Mouse (Mus musculus): ENCODE data around the gene Acox3.

Gene Acox3

DNA sequence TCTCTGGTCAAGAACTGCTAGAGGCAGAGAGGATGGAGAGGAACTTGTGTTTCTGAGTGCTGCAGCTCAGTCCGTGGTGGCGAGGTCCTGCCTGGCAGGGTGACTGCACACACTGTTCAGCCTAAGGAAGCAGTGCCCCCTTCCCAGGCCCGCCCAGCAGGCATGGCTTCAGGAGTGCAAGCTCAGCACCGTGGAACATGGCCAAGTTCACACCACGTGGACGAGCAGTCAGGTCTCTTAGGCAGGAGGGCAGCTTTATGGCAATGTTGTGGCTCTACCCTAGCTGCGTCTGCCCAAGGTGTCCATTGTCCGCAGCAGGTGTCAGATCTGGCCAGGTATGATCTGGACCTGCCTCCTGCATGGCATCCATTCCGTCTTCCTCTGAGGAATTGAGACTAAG, 28.3 kb downstream of the Acox3 start:
- DNase-seq (ENCODE audit: low spot score) = no peak

DNA sequence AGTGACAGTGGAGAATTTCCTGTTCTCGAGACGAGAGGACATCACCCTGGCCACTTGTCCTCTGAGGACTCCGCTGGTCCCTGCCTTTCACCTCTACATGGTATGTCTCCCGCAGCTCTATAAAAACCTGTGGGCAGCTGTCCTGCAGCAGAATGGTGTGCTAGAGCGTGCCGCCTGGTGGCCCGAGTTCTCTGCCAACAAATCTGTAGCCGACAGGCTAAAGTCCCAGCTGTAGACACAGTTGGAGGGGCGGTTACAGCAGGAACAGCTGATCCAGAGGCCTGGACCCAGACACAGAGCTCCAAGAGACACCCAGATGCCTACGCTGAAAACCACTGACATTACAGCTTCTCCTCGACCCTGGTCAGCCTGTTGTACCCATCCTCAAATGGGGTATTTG, 29.1 kb downstream of the Acox3 start:
- no peak for DNase-seq (ENCODE audit: low spot score)

DNA sequence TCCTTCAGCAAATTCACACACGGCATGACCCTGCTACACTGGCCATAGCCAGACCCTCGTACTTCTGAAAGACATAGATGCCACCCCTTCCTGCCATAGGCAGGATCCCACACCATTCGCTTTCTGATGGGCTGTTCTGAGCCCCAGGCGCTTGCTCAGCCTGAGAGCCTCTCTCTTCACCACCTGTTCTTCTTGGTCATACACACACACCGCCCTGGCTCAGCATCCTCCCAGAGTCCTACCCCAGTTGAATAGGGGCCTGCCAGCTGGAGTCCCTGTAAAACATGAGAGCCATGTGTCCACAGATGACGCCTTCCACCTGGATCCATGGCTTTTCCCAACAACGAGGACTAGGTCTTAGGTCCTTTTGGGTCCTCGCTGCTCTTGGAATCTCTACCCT, 29.9 kb downstream of the Acox3 start:
- no peak for DNase-seq (ENCODE audit: low spot score)

DNA sequence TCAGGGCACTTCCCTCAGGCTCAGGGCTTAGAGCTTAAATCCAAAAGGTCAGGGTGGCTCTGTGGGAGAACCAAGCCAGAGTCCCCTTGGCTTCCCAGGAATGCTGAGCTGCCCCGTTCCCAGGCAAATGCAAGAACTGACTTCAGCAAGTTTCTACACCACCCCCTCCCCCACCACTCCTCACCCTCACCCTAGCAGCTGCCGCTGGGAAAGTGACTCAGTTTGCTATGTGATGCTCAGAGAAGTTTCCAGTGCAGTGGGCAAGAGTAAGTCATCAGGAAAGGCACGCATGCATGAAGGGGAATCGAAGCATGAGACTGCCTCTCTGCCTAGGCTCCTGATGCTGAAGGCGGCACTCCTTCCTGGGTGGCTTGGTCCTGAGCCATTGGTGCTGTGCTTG, 34.1 kb downstream of the Acox3 start:
- DNase-seq (ENCODE audit: low spot score) = peak; percentile 48

DNA sequence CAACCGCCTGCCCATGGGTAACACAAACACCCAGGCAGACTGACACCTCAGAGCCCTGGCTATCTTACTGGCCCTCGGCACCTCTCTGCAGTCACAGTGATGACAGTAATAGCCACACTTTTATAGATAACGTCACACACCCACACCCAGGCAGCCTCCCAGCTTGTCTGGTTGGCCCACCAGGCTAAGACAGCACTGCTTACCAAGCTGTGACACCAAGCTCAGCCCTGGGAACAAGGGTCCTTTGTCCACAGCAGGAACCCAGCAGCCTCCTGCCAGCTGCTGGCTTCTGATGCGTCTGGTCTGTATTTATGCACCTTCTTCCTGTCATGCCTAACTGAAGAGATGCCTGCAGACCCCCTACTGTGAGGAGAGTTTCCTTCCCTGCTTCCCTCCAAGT, 38.3 kb downstream of the Acox3 start:
- no peak for DNase-seq (ENCODE audit: low spot score)

DNA sequence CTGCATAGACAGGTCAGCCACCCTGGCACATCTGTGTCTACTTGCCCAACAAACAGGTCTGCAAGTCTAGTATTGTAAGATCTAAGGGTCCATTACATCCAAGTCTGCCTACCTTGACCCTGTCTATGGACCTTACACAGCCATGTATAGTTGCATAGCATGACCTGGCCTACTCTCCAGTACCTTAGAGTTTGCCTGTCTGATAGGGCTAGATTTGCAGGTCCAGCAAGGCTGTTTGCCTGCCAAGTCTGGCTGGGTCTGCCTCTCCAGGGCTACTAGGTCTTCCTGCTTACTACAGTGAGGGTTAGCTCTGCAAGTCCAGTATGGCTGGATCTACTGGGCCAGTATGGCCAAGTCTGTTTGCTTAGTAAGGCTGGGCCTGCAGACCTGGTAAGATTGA, 41.0 kb downstream of the Acox3 start:
- no peak for DNase-seq (ENCODE audit: low spot score)

DNA sequence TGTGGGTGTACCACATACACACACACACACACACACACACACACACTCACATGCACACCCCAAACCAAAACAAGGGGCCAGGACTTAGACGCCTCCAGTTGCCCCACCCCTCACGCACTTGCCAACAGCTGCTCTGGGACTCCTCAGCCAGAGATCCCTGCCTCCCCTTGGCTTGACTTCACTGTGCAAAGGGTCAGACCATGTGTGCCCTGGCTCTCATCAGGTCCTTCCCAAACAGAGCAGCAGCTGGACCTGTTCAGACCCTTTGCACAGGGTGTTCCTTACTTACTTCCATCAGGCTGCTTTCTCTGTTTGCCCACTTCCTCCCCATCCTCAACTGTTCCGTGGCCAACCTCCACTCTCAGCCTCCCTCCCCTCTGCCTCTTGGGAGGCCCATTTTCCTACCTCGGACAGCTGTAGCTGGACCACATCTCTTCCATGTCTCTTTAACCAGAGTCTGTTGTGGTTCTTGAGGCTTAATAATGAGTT, 42.0 kb downstream of the Acox3 start:
- no peak for DNase-seq (ENCODE audit: low spot score)

DNA sequence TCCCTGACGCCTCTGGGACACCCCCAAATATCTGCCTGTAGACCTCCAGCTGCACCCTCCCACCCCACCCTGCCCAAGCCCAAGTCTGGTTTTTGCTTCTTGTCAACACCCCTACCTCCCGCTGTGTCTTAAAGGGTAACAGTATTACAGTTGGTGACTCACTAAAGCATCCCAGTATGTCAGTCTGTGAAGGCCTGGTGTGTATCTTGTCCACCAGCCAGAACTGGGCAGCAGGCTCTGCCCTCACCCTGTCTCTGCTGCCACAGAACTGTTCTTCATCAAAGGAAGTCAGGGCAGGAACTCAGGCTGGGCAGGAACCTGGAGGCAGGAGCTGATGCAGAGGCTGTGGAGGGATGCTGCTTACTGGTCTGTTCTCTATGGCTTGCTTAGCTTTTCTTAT, 43.6 kb downstream of the Acox3 start:
- DNase-seq (ENCODE audit: low spot score) = no peak

DNA sequence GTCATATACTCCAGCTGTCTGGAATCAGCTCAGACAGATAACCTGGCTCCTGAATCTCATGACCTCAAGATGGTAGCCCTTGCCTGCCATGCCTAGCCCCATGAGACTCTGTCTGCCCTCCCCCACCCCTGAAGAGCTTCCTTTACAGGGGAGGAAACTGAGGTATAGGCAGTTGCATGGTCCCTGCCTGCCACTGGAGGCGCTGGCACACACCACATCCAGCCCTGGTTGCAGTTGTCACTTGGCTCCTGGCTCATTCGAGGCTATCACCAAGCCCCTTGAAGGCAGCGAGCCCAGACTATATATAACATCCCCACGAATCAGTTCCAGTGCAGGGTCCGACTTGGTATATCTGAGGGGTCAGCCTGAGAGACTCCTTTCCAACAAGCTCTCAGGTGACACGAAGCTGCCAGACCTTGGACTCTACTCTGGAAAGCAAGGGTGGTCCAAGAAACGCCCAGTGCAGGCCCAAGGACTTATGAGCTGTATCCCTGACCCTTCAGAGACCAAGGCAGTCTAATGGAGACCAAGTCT, 44.5 kb downstream of the Acox3 start:
- no peak for DNase-seq (ENCODE audit: low spot score)

DNA sequence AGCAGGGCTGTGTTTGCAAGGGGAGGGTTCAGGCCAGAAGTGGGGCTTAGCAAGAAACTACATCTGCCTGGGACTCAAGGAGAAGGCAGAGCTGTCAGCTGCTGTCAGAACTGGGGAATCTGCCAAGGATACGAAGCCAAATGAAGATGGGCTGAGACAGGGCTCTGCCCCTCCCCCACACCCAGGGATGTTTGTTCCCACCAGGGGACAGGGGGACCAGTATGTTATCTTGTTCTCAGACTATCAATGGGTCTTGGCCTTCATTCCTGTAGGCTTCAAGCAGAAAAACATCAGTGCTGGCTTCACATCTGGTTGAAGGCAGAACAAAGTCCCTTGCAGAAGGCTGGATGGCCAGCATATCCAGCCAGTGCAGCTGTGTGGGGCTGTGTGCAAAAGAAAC, 45.8 kb downstream of the Acox3 start:
- no peak for DNase-seq (ENCODE audit: low spot score)

DNA sequence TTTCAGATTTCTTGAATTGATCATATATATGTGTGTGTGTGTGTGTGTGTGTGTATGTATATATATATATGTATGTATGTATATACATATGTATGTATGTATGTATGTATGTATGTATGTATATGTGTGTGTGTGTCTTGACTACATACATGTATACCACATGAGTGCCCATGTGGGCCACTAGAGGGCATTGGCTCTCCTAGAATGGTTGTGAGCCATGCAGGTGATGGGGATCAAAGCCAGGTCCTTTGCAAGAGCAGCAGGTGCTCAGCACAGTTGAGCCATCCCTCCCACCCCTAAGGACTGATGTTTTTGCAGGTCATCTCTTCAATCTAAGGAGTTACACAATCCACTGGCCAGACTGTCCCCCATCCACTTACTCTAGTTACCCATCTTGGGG, 46.5 kb downstream of the Acox3 start:
- no peak for DNase-seq (ENCODE audit: low spot score)

DNA sequence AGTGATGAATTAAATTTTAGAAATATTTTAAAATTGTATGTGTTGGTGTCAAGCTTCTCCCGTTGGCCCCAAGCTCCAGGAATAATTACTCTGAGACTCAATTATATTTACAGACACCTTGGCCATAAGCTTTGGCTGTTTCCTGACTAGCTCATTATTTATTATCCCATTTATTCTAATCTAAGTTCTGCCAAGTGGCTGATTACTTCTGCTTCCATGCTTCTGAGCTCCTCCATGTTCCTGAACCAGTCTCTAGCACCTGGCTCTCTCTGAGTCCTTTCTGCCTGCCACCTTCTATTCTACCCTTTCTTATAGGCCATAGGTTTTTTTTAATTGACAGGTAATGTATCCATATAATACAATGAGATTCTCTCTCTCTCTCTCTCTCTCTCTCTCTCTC, 47.9 kb downstream of the Acox3 start:
- DNase-seq (ENCODE audit: low spot score) = no peak

DNA sequence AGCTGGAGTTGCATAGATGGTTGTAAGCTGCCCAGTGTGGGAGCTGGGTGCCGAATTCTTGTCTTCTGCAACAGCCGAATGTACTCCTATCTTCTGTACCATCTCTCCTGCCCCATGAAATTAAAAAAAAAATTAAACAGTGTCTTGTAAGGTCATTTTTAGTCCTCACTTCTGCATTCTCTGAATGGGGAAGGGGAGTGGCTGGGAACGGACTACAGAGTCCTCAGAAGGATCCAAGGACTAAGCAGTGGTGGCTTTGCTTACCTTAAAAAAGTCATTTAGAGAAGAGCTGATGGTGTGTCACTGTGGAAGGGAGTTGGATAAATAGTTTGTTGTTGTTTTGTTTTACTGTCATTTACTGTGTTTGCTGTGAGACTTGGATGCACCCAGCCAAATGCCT, 48.4 kb downstream of the Acox3 start:
- DNase-seq (ENCODE audit: low spot score) = no peak

DNA sequence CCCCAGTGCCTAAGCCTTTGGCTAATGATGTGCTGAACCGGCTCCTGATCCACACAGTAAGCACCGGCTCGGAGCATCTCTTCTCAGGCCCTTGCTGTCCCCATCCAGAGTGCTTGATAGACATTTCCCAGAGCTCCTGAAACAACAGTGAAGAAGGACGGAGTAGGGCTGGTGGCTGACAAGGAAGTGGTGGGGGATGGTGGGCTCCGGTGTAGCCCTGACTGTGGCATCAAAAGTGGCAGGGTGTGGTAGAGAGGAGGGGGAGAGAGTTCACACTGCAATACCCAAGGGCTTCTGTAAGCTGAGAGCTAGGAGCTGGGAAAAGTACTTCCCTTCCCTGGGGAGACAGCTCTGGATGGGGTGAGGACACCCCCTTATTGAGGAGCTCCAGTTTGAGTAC, 48.9 kb downstream of the Acox3 start:
- DNase-seq (ENCODE audit: low spot score) = no peak

DNA sequence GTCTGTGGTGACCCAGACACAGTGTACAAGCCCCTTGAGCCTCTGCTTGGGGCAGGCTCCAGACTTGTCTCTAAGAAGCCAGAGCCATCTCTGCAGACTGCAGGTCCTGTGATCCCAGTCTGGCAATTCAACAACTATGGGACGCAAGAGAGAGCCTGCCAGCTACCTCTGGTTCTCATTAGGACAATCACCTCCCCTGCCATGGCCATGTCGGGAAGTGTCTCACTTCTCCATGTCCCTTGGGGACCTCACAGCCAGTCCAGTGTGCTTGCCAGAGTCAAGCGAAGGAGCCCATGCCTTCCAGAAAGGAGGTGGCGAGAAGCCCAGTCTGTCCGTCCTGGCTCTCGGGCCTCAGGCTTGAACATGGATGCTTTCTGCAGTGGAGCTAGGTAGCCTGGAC, 50.0 kb downstream of the Acox3 start:
- DNase-seq (ENCODE audit: low spot score) = no peak

DNA sequence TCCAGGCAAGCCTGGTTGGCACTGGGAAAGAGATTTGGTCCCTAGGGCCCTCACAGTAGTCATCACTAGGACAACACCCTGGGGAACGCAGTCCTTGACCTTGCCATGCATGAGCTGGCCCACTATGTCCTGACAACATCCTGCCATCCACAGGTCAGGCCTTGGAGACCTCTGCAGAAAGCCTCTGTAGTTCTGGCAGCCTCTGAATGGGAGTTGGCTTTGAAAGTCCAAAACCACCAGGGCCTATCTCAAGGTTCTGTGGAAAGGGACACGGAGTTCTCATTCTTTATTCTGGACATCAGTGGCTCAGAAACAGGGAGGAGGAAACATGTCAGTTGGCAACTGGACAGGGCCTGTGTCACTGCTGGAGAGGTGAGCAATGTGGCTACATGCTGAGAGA, 53.2 kb downstream of the Acox3 start:
- no peak for DNase-seq (ENCODE audit: low spot score)

DNA sequence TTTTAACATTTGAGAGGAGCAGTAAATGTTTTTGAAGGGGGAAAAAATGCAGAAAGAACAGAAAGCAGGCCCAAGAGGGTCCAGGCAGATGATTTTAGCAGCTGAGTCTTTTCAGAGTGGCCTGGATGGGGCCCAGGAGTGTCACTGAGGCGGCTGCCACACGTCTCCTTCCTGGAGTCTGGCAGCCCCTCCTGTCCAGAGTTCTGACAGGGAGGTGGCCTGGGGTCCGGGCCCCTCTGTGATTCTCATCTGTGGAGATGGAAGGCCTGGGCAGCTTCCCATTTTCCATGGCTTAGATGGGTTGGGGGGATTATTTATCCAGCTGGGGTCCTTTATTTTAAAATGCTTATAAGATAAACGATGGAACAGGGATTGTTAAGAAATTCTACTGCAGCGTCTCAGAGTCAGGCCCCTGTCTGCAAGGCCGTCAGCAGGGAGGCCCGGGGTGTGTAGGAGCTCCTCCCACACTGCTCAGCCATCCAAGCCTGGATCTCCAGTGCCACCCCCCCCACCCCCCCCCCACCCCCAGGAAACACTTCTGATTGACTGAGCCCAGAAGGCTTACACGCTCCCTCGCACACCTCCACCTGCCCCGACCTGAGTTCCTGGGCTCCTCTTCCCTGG, 59.2 kb downstream of the Acox3 start:
- DNase-seq (ENCODE audit: low spot score) = no peak

DNA sequence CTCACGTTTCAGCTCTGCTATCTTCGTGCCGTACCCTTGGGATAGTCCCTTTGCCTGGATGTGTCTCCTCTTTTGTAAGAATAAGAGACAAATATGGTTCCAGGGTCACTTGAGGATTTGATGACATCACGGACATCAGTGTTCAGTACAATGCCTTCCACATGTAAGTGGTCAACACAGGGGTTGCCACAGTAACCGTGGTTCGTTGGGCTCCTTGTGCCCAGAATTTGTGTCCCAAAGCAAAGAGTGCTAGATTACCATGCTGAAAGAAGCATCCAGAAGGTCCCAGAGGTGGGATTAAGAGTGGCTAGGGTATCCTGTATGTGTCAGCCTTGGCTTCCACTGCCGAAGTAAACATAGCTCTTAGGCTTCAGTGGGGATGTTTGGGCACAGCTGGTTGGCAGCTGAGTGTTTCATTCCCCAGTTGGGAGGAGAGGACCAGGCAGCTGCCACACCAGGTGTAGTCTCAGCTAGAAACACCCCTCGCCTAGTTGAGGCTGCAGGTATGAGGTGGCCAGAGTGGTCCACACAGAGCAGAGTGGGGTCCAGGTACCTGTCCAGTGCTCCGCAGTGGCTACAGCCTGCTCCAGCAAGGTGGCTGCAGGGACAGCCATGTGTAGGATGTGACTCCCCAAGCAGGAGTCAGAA, 60.7 kb downstream of the Acox3 start:
- no peak for DNase-seq (ENCODE audit: low spot score)

DNA sequence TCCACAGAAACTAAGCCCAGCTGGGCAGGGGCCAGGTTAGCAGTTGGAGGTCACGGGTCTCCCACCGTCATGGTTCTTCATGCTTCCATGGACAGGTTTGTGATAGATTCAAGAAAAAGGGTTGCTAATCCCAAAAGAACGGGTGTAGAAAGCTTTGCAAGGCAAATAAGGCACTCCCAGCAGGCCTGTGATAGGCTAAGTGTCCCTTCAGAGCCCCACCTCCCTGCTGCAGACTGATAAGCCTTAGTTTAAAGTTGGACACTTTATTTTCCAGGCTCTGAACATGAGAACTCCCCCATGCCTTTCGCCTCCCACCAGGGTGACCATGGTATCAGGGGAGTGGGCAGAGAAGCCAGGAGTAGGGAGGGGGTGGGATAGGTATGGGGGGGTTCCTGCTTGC, 61.2 kb downstream of the Acox3 start:
- DNase-seq (ENCODE audit: low spot score) = no peak

DNA sequence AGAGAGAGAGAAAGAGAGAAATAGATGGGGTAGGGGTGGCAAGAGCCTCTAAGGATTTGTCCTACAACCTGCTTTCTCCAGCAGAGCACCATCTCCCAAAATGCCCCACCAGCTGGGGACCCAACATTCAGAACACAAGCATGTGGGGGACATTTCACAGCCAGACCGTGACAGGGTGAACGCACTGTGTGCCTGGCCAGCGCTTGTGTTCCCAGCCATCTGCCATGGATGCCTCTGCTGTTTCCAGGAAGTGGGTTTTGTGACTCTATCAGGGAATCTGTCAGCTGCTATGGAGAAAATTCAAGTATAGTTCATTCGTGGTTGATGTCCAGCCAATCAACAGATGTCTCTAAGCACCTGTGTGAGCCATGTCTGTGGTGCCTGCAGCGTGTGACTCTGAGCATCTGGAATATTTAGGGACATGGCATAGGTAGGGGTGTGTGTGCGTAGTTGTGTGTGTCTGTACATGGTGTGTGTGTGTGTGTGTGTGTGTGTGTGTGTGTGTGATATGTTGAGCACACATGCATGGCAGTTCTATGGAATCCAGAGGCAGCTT, 63.2 kb downstream of the Acox3 start:
- DNase-seq (ENCODE audit: low spot score) = no peak

DNA sequence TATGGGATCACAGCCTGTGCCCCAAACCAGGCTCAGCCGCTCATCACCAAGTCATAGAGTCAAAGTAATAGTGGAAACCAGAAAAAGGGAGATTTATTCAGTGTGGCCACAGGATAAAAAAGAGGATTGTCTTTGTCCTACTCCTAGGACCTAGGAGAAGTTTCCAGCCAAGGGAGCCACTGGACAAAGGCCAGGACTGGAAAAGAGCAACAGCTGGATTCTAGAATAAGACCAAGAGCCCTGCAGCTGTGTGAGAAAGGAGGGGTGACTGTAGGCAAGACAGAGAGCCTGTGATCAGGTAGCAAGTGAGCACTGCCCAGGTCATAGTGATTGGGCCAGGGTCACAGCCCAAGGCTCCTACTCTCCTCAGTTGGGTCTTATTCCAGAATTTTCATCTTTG, 64.1 kb downstream of the Acox3 start:
- no peak for DNase-seq (ENCODE audit: low spot score)

DNA sequence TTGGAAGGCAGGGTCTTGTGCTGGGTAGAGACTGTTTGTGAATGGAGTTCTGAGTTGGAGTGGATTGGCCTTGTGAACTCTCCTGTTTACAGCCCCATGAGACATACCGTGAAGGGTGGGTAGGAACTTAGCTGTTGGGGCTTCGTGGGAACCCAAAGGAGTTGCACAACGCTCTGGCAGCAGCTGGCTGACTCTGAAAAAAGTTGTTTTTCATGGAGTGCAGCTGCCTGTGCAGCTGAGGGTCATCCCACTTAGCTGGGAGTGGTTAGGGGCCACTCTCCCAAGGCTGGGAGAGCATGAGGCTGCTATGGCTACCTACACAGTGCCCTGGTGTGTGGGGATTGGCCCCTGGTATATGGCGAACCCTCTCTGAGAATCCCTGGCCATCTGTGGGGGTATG, 64.7 kb downstream of the Acox3 start:
- DNase-seq (ENCODE audit: low spot score) = no peak

DNA sequence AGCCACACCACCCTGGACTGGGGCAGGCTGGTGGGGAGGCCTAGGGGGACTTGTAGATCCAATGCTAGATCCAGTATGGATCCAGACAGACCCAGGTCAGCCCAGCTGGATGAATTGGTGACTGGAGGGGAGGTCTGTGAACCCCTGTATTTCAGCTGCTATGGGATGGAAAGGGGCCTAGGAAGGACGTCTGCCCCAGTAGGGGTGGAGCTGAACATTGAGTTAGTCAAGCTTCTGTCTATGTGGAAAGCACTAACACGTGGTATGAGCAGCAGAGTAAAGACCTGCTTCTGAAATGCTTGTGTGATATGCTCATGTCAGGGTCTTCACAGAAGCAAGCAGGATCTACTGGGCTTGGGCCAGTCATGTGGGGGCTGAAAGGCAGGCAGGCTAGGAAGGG, 65.4 kb downstream of the Acox3 start:
- DNase-seq (ENCODE audit: low spot score) = no peak

DNA sequence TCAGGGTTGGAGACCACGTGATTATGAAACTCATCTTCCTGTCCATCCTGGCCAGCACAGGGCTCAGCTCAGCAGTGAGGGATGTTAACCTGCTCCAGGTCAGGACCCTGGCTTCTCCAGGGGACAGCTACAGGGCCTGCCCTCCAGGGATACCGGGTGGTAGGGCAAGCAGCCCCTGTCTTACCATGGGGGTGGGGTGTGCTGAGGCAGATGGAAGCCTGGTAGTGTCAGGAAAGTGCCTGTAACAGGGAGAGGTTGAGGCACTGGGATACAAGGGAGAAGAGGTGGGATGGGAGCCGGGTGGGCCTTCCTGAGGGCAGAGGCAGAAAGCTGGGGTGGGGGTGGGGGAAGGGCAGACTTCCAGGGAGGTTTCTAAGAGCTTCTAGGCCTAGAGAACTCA, 69.5 kb downstream of the Acox3 start:
- DNase-seq (ENCODE audit: low spot score) = no peak

Measured in yolk sac, embryonic 10.5 days (tissue).